8 mouse cellular contexts compared by ENCODE assay signal in the genomic region with DNA sequence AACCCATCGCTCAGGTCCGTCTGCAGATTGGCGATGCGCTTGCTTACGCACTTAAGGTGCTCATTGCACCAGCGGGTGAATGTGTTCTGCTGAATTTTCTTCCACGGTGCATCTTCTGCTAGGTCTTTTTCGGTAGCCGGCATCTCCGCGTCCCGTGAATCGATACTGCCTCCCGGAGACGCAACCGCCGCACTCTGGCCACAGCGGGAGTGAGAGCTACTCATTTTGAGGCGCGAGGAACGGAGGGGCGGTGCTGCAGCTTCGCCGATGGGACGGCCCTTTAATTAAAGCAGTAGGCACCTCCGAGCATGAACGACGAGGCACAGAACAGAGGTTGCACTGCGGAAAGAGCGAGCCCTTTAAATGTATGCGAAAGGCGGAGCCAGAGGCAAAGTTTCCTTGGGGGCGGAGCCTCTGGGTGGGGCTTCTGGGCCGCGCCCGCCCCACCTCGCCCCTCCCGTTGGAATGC. TPM values are rescaled to one million over a fixed set of nuclear protein-coding genes. Genes with fewer than 3 reads are reported as not detected.
DNase-seq lines count a peak whose midpoint lies in the region; ATAC-seq lines count a peak whose summit lies in the region.

No protein-coding gene starts in this region.

- no peaks in the 10 kb centered on the region for H3K4me1 ChIP-seq in hindbrain, embryonic 11.5 days (replicated peaks; ENCODE audit: control insufficient read depth, insufficient read depth, low read length)

- H3K4me2 ChIP-seq in hindbrain, embryonic 11.5 days (replicated peaks; ENCODE audit: low read depth, low read length) = peak overlapping the region; percentile 36

- 11% methylated on average over 32 of the region's 38 CpGs for WGBS in hindbrain, embryonic 11.5 days

- no peaks in the 10 kb centered on the region for H3K27me3 ChIP-seq in hindbrain, embryonic 11.5 days (ENCODE audit: control insufficient read depth, insufficient read depth, low read length)

- H3K9me3 ChIP-seq in hindbrain, embryonic 11.5 days (ENCODE audit: control insufficient read depth, low read length) = no peaks in the 10 kb centered on the region

- H3K36me3 ChIP-seq in hindbrain, embryonic 11.5 days (ENCODE audit: control insufficient read depth, insufficient read depth, low read length) = no peaks in the 10 kb centered on the region

- H3K27ac ChIP-seq in hindbrain, embryonic 11.5 days (ENCODE audit: low read depth, low read length) = peak overlapping the region; percentile 79

- DNase-seq in Muller cell, postnatal 12 days (ENCODE audit: inconsistent ontology term) = peak; percentile 92
- DNase-seq in cerebellum, adult 9-10 months = peak; percentile 89
- peak; percentile 82 to 87 for DNase-seq in frontal cortex, adult 2 months (ENCODE audit: extremely low spot score in 1 of 2, low spot score in 1 of 2)
- peak; percentile 88 for DNase-seq in hindbrain, embryonic 11.5 days (ENCODE audit: low spot score)
- peak; percentile 81 to 84 for DNase-seq in layer of hippocampus, postnatal 36 days
- peak; percentile 93 for DNase-seq in lung, postnatal 25 days (ENCODE audit: low spot score)
- peak; percentile 64 for DNase-seq in retina, adult 2 months (ENCODE audit: low read depth, low spot score)
- DNase-seq in thymus, postnatal 25 days = peak; percentile 84

- peak; percentile 91 for ATAC-seq in hindbrain, embryonic 11.5 days (ENCODE audit: low FRiP score)

- peak overlapping the region; percentile 57 for H3K4me3 ChIP-seq in hindbrain, embryonic 11.5 days (ENCODE audit: low read depth, low read length)

- peak overlapping the region; percentile 76 for H3K9ac ChIP-seq in hindbrain, embryonic 11.5 days (ENCODE audit: low read depth, low read length)

RNA-seq across cellular contexts. Expression of a gene that starts 3.4 kb away (rescaled TPM):
- polyA plus RNA-seq in frontal cortex, adult 2 months (2012; rRNA removed) = 131 and 166 TPM in 2 replicates
- polyA plus RNA-seq in hindbrain, embryonic 11.5 days (2014; fragmentation: Nextera tagmentation; extraction: Ambion mirVana) = 181 and 196 TPM in 2 replicates
- 10 to 100 TPM; 75.2 to 93.2 TPM for total RNA-seq in layer of hippocampus, postnatal 36 days (2021)

RNA-seq across cellular contexts. Expression of a gene that starts 8.2 kb away (rescaled TPM):
- 45.2 and 45.8 TPM in 2 replicates for polyA plus RNA-seq in frontal cortex, adult 2 months (2012; rRNA removed)
- polyA plus RNA-seq in hindbrain, embryonic 11.5 days (2014; fragmentation: Nextera tagmentation; extraction: Ambion mirVana) = 22.6 and 27.4 TPM in 2 replicates
- 10 to 100 TPM; 33.0 to 35.6 TPM for total RNA-seq in layer of hippocampus, postnatal 36 days (2021)

RNA-seq across cellular contexts. Expression of a gene that starts 24.4 kb away (rescaled TPM):
- 698 and 796 TPM in 2 replicates for polyA plus RNA-seq in frontal cortex, adult 2 months (2012; rRNA removed)
- polyA plus RNA-seq in hindbrain, embryonic 11.5 days (2014; fragmentation: Nextera tagmentation; extraction: Ambion mirVana) = 724 and 770 TPM in 2 replicates
- 100 to 1,000 TPM; 191 to 202 TPM for total RNA-seq in layer of hippocampus, postnatal 36 days (2021)

RNA-seq across cellular contexts. Expression of a gene that starts 35.5 kb away (rescaled TPM):
- polyA plus RNA-seq in frontal cortex, adult 2 months (2012; rRNA removed) = 95.1 and 109 TPM in 2 replicates
- 57.0 and 58.3 TPM in 2 replicates for polyA plus RNA-seq in hindbrain, embryonic 11.5 days (2014; fragmentation: Nextera tagmentation; extraction: Ambion mirVana)
- total RNA-seq in layer of hippocampus, postnatal 36 days (2021) = 10 to 100 TPM; 64.5 to 65.9 TPM

RNA-seq across cellular contexts. Expression of a gene that starts 35.9 kb away (rescaled TPM):
- 3.7 and 4.8 TPM in 2 replicates for polyA plus RNA-seq in frontal cortex, adult 2 months (2012; rRNA removed)
- 4.5 TPM in 2 replicates for polyA plus RNA-seq in hindbrain, embryonic 11.5 days (2014; fragmentation: Nextera tagmentation; extraction: Ambion mirVana)
- total RNA-seq in layer of hippocampus, postnatal 36 days (2021) = 1 to 10 TPM; 2.1 to 2.7 TPM

Comparison
In these comparisons a context has a peak if more than half of its experiments do, and no peak if none do; other contexts are left out.
1. Peak in every context shown above with its lines: DNase-seq, ATAC-seq, H3K4me3 ChIP-seq and H3K27ac ChIP-seq.